Mouse (Mus musculus) stomach, postnatal 0 days (tissue): Measurements from ENCODE around the gene Kidins220. TPM values are rescaled to one million over a fixed set of nuclear protein-coding genes. Genes with fewer than 3 reads are reported as not detected.

Source experiments
- ATAC-seq: fragments of 200-750 bp; cut with Nextera tagmentation; 2 replicates; pipeline ENCODE4 v1.8.0; 2017; ENCODE audit not compliant: low FRiP score, low TSS enrichment
- DNase-seq: peaks from one replicate; pipeline ENCODE4 v3.0.0-alpha.2; 2016; ENCODE audit warnings: low spot score
- H3K27ac ChIP-seq: fragments of 300-500 bp; sonication (generic); replicated peaks from 2 replicates; pipeline ENCODE4 v1.5.1; 2014; ENCODE audit warnings: mild to moderate bottlenecking, control low read depth
- H3K27me3 ChIP-seq: fragments of 300-500 bp; sonication (generic); 2 replicates; pipeline ENCODE4 v1.6.1; 2014; ENCODE audit warnings: low read length; ENCODE audit not compliant: control insufficient read depth, insufficient read depth
- H3K36me3 ChIP-seq: fragments of 300-500 bp; sonication (generic); 2 replicates; pipeline ENCODE4 v1.6.1; 2014; ENCODE audit warnings: low read length, mixed read lengths; ENCODE audit not compliant: control insufficient read depth, insufficient read depth
- H3K4me1 ChIP-seq: fragments of 300-500 bp; sonication (generic); replicated peaks from 2 replicates; pipeline ENCODE4 v1.6.1; 2014; ENCODE audit warnings: antibody characterized with exemption; ENCODE audit not compliant: control insufficient read depth, insufficient read depth
- H3K4me2 ChIP-seq: fragments of 300-500 bp; sonication (generic); replicated peaks from 2 replicates; pipeline ENCODE4 v1.6.1; 2014; ENCODE audit warnings: low read depth, mild to moderate bottlenecking, control low read depth, moderate library complexity
- H3K4me3 ChIP-seq: fragments of 300-500 bp; sonication (generic); 2 replicates; pipeline ENCODE4 v1.5.1; 2014; ENCODE audit warnings: low read depth, low read length, control low read depth
- H3K9ac ChIP-seq: fragments of 300-500 bp; sonication (generic); 2 replicates; pipeline ENCODE4 v1.6.1; 2014; ENCODE audit warnings: mild to moderate bottlenecking, low read length, control low read depth, mixed read lengths
- H3K9me3 ChIP-seq: fragments of 300-500 bp; sonication (generic); 2 replicates; pipeline ENCODE4 v1.6.1; 2016; ENCODE audit warnings: low read length; ENCODE audit not compliant: control insufficient read depth
- CTCF ChIP-seq: IDR thresholded peaks from 2 replicates; pipeline ENCODE4 v1.5.1; 2016; ENCODE audit warnings: antibody characterized with exemption, low read depth, mild to moderate bottlenecking, moderate library complexity
- EP300 ChIP-seq: optimal IDR thresholded peaks from 2 replicates; pipeline ENCODE3; 2016; ENCODE audit warnings: antibody characterized with exemption
- WGBS: fragments of 180-500 bp; shearing (Covaris S2); extraction: QIAGEN DNeasy Blood & Tissue Kit; methylation state at CpG from one replicate; pipeline ENCODE4 v1.1.7; 2014; 5-methylcytosine and 5-hydroxymethylcytosine counted together
- polyA plus RNA-seq: library from polyadenylated mRNA; unstranded; fragments of >200 nt; fragmentation: Nextera tagmentation; extraction: Ambion mirVana; gene quantifications from 2 replicates; pipeline ENCODE4 v1.2.1, GENCODE M21; 2015

Kidins220 gene
- polyA plus RNA-seq, 1 experiment from 2014 or later: 9.1 TPM

DNA sequence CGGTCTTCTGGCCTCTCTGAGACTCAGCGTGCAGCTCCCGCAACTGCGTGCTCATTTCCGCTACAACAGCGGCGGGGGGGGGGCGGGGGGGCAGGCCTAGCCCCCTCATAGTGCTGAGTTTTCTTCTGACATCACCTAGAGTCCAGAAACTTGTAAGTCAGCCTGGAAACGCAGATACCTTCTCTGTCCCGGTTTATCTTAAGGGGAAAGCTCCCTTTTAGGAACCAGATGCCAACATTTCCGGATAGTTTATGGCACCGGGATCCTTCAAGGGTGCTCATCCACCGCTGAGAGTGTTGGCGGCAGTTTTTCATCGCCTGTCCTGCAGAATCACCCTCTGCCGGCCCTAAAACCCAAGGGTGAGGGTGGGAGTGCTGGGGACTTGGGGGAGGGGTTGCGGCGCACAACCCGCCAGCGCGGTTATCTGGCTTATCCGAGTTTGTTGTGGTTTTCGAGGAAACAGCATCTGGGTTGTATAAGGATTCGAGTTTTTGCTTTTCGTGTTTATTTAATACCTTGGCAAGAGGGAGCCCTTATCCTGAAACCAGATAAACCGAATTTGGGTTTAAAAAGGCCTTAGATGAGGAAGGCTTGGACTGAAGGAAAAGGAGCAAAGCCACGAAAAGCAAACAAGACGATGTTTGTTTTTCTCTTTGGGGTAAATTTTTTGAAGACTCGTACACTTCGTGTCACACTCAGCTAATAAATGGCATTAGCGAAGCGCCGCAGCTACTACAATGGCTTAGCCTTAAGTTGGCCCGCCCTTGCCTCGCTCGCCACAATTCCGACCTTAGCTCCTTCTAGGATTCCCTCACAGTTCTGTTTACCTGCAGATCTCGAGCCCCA is 125.1 kb downstream of the Kidins220 start:
- peaks cover 8% of the 10 kb centered on the region; the same call in 1 of the 2 replicates for H3K4me1 ChIP-seq
- no peak for TF ChIP-seq EP300
- TF ChIP-seq CTCF: no peak
- WGBS: 1% methylated on average over 38 of the region's 38 CpGs
- H3K9ac ChIP-seq: peak overlapping the region; percentile 82
- H3K36me3 ChIP-seq: no peaks in the 10 kb centered on the region
- peak overlapping the region; percentile 91 for H3K4me2 ChIP-seq
- DNase-seq: peak; percentile 51
- no peaks in the 10 kb centered on the region for H3K9me3 ChIP-seq
- no peak for ATAC-seq
- H3K27me3 ChIP-seq: no peaks in the 10 kb centered on the region
- H3K4me3 ChIP-seq: peak overlapping the region; percentile 60
- H3K27ac ChIP-seq: peak overlapping the region; percentile 98

DNA sequence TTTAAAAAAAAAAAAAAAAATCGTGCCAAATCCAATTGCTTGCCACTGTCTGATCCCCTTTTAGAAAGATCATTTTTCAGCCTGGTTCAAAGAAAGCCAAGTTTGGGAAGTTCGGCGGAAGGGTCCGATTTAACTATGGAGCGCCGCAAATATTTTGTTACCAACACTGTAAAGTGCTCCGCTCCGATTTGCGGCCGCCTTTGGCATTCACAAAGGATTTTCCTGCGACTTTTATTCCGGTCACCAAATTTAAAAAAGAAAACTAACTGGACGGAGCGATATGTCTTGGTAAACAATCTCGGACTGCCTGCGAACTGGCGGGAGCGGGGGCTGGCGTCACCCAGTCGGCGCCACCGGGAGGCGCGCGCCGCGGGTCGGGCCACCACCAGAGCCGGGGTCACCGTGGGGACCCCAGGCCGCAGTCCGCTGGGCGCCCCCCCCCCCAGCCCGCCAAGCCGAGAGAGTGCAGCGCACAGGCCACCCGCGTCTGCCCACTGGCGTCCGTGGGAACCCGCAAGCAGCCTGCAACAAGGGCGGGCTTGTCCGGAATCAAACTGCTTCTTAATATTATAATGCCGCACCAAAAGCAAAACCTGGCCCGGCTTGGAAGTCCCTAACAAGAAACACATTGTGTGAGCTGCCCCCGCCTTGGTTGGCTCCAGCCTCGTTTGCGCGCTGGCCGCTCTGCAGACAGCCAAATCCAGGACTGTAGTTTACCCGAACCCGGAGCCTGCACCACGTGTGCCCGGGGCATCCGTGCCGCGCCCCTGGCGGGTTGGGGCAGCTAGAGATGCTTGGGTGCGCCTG is 125.9 kb downstream of the Kidins220 start:
- peaks cover 8% of the 10 kb centered on the region; the same call in 1 of the 2 replicates for H3K4me1 ChIP-seq
- H3K9me3 ChIP-seq: no peaks in the 10 kb centered on the region
- WGBS: under 1% methylated on average over 54 of the region's 59 CpGs
- no peaks in the 10 kb centered on the region for H3K36me3 ChIP-seq
- no peaks in the 10 kb centered on the region for H3K27me3 ChIP-seq
- peak overlapping the region; percentile 98 for H3K27ac ChIP-seq
- peak; percentile 73 for DNase-seq
- peak overlapping the region; percentile 91 for H3K4me2 ChIP-seq
- TF ChIP-seq EP300: no peak
- TF ChIP-seq CTCF: peak; percentile 29
- H3K9ac ChIP-seq: peak overlapping the region; percentile 82
- H3K4me3 ChIP-seq: peak overlapping the region; percentile 60
- ATAC-seq: no peak

DNA sequence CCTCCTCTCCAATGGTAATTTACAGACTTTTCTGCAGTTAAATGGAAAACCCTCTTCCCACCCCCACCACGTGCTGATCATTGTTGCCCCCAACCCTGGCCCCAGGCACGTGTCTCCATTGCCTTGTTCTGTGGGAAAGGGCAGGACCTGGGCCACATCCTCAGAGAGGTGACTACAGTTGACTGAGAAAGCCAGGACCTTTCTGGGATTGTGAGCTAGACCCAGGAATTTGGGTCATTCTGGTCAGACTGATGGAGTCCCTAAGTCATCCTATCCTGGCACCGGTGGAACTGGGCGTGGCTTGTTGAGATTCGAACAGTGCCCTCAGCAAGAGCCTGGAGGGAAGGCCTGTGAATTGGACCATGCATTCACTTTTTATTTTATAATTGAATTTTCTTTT is 126.7 kb downstream of the Kidins220 start:
- no peak overlapping the region for H3K4me3 ChIP-seq
- DNase-seq: no peak
- H3K9ac ChIP-seq: no peak overlapping the region

DNA sequence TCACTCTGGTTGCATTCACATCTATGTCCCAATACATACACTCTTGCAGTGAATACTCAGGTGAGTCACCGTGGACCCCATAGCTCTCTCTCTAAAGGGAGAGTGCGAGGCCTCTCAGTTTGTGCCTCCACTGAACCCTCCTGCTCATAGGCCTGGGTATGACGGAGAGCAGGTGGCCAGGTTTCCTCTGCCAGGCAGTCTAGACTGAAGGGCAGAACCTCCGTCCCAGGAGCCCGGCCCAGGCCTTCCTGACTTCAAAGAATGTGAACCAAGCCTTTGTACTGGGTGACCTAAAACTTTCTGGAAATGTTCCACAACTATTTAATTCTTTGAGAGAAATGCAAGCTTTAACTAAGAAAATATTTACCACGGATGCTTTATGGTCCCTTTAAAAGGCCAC is 129.2 kb downstream of the Kidins220 start:
- TF ChIP-seq EP300 (no peak), CTCF (no peak)
- no peak for DNase-seq
- H3K36me3 ChIP-seq: no peaks in the 10 kb centered on the region
- H3K27me3 ChIP-seq: no peaks in the 10 kb centered on the region
- no peak overlapping the region for H3K4me3 ChIP-seq
- H3K9me3 ChIP-seq: no peaks in the 10 kb centered on the region
- no peak overlapping the region for H3K9ac ChIP-seq
- H3K4me2 ChIP-seq: no peak overlapping the region
- H3K4me1 ChIP-seq: peaks cover 6% of the 10 kb centered on the region; the same call in 1 of the 2 replicates
- 62% methylated on average over 6 of the region's 6 CpGs for WGBS
- no peak overlapping the region for H3K27ac ChIP-seq
- ATAC-seq: no peak

More for the DNA sequence above, 126.7 kb downstream of the Kidins220 start:
- Histone ChIP-seq H3K9me3 (no peaks in the 10 kb centered on the region), H3K27ac (no peak overlapping the region), H3K4me2 (peak overlapping the region; percentile 91), H3K27me3 (no peaks in the 10 kb centered on the region), H3K36me3 (no peaks in the 10 kb centered on the region), H3K4me1 (peaks cover 8% of the 10 kb centered on the region; the same call in 1 of the 2 replicates)
- 29% methylated on average over 5 of the region's 5 CpGs for WGBS
- no peak for ATAC-seq
- TF ChIP-seq EP300: no peak
- TF ChIP-seq CTCF: no peak

DNA sequence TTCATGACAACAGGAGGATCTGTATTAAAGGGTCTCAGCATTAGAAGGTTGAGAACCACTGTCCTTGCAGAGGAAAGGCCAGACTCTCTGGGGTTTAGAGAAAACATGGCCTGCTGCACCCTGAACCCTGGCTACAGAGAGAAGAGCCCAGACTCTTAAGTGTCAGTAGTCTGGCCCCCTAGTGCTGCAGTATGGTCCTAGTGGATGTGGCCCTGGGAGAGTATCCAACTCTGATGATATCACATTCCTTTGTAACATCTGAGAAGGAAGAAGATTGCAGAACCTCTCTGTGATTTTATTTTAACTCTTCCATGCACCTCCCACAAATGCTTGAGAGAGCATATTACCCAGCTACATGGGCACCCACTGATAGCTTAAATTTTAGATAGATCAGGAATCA is 129.8 kb downstream of the Kidins220 start:
- no peaks in the 10 kb centered on the region for H3K36me3 ChIP-seq
- DNase-seq: no peak
- TF ChIP-seq CTCF (no peak), EP300 (no peak)
- H3K9me3 ChIP-seq: no peaks in the 10 kb centered on the region
- no peak overlapping the region for H3K4me2 ChIP-seq
- peaks cover 6% of the 10 kb centered on the region; the same call in 1 of the 2 replicates for H3K4me1 ChIP-seq
- no peak overlapping the region for H3K4me3 ChIP-seq
- no peak overlapping the region for H3K27ac ChIP-seq
- no peak for ATAC-seq
- no peaks in the 10 kb centered on the region for H3K27me3 ChIP-seq
- H3K9ac ChIP-seq: no peak overlapping the region

DNA sequence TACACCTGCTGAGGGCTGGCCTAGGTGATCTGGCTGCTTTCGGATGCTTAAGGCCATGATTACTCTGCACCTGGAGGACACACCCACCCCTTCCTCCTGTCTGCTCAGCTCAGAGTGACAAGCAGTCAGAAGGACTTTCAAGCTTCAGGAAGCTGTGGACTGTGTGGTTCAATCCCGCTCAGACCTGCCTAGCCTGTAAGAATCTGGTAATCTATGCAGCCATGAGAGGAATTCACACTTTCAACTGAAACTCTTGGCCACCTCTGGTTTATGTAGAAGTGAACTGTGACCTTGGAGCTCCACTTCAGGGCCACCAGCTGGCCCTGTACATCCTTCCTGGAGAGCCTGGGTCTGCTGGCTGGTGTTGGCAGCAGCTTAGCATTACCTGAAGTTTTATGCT is 134.1 kb downstream of the Kidins220 start:
- no peak overlapping the region for H3K4me2 ChIP-seq
- ATAC-seq: peak; percentile 58
- no peaks in the 10 kb centered on the region for H3K27me3 ChIP-seq
- DNase-seq: no peak
- H3K36me3 ChIP-seq: no peaks in the 10 kb centered on the region
- 61% methylated on average over 2 of the region's 2 CpGs for WGBS
- TF ChIP-seq EP300: no peak
- TF ChIP-seq CTCF: no peak
- H3K4me1 ChIP-seq: no peaks in the 10 kb centered on the region
- H3K27ac ChIP-seq: no peak overlapping the region
- H3K9me3 ChIP-seq: no peaks in the 10 kb centered on the region
- no peak overlapping the region for H3K4me3 ChIP-seq
- H3K9ac ChIP-seq: no peak overlapping the region
